ENCODE assay signal across 25 mouse cellular contexts in genomic region chr2:57539842-57540241, GRCm38 (mm10).
"Had no signal": no experiment of that assay in that cellular context is flagged by ENCODE, and none has a peak within 500 bp of the region (broad histone marks: within the 10 kb centered on the region; RNA-seq: fewer than 3 reads in every experiment).

No protein-coding gene starts in this region.

- H3K4me1 ChIP-seq: heart, embryonic 13.5 days; heart, embryonic 15.5 days; hindbrain, embryonic 13.5 days; hindbrain, embryonic 15.5 days; kidney, embryonic 15.5 days; limb, embryonic 12.5 days; liver, embryonic 13.5 days had no signal

- H3K4me3 ChIP-seq: heart, adult 2 months; heart, embryonic 13.5 days; heart, embryonic 15.5 days; hindbrain, embryonic 13.5 days; hindbrain, embryonic 15.5 days; kidney, embryonic 15.5 days; left cerebral cortex, adult 2 months; limb, embryonic 12.5 days; liver, embryonic 13.5 days had no signal

- H3K9me3 ChIP-seq: heart, embryonic 13.5 days; heart, embryonic 15.5 days; hindbrain, embryonic 13.5 days; hindbrain, embryonic 15.5 days; kidney, embryonic 15.5 days; liver, embryonic 13.5 days had no signal

- H3K36me3 ChIP-seq: heart, embryonic 13.5 days; heart, embryonic 15.5 days; hindbrain, embryonic 13.5 days; hindbrain, embryonic 15.5 days; kidney, embryonic 15.5 days; limb, embryonic 12.5 days; liver, embryonic 13.5 days had no signal

- DNase-seq: gastrocnemius, postnatal 14 days; gastrocnemius, postnatal 36 days; heart, adult 11 months; heart, adult 2 months; heart, postnatal 14 days; heart, postnatal 36 days; kidney, adult 11 months; kidney, adult 2 months; kidney, adult 9 months; kidney, postnatal 14 days; kidney, postnatal 36 days; layer of hippocampus, adult 9-11 months; layer of hippocampus, postnatal 36 days; left cerebral cortex, postnatal 4 days; liver; liver, embryonic 13.5 days had no signal

- H3K27me3 ChIP-seq: heart, embryonic 13.5 days; heart, embryonic 15.5 days; hindbrain, embryonic 13.5 days; hindbrain, embryonic 15.5 days; kidney, embryonic 15.5 days; limb, embryonic 12.5 days; liver, embryonic 13.5 days had no signal

- H3K27ac ChIP-seq: heart, adult 2 months; heart, embryonic 13.5 days; heart, embryonic 15.5 days; hindbrain, embryonic 13.5 days; hindbrain, embryonic 15.5 days; hindbrain, postnatal 0 days; kidney, embryonic 15.5 days; kidney, postnatal 0 days; left cerebral cortex, adult 2 months; limb, embryonic 12.5 days; liver, embryonic 13.5 days had no signal
